Mouse (Mus musculus) heart, postnatal 0 days (tissue): ENCODE data around the gene Lamb1.

ENCODE experiments used
- CTCF ChIP-seq: IDR thresholded peaks from 2 replicates; pipeline ENCODE4 v1.5.1; 2016; ENCODE audit warnings: antibody characterized with exemption, control low read depth, low read depth
- EP300 ChIP-seq: IDR thresholded peaks from 2 replicates; pipeline ENCODE4 v1.6.1; 2016; ENCODE audit warnings: antibody characterized with exemption, low read depth

GRCm38 (mm10) chr12:31366428-31366827, 101.4 kb downstream of the Lamb1 start:
- TF ChIP-seq EP300 (no peak), CTCF (no peak)
